Mouse (Mus musculus) C2C12 (cell line): ENCODE data around the gene Ccdc114.

ENCODE experiments used
- CEBPB ChIP-seq: IDR thresholded peaks from one replicate; pipeline ENCODE4 v1.6.1; 2011; ENCODE audit warnings: low read depth, mild to moderate bottlenecking, control low read depth, moderate library complexity
- CTCF ChIP-seq: IDR thresholded peaks from one replicate; pipeline ENCODE4 v1.5.1; 2011; ENCODE audit not compliant: control insufficient read depth, insufficient read depth, insufficient read length
- MYOD1 ChIP-seq: IDR thresholded peaks from one replicate; pipeline ENCODE4 v1.6.1; 2011; ENCODE audit warnings: low read depth; ENCODE audit not compliant: control insufficient read depth, insufficient read length
- USF1 ChIP-seq: IDR thresholded peaks from one replicate; pipeline ENCODE4 v1.6.1; 2011; ENCODE audit warnings: low read depth, mild to moderate bottlenecking, control low read depth, moderate library complexity

DNA sequence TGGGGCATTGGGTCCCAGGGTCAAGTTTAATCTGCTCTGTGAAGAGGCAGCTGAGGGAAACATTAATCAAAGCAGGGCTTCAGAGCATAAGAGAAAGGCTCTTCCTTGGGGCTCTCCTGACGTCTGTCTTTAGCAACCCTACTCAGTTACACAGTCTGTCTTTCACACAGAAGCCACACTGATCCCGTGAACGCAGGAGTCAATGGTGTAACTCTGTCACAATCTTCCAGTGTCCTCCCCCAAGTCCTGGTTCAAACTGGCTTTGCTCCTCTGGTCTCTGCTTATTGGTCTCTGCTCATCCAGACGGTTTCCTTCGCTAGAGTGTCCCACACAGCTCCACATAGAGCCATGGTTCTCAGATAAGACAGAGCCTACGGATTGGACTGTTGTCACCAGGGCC, 50.2 kb downstream of the Ccdc114 start:
- TF ChIP-seq USF1 (no peak), CTCF (no peak), MYOD1 (no peak), CEBPB (no peak)
